Mouse (Mus musculus) heart, adult 2 months (tissue): Measurements from ENCODE around the gene Prkar1b.

Experiments used
- CTCF ChIP-seq: fragments of 200-600 bp; IDR thresholded peaks from 2 replicates; pipeline ENCODE4 v1.8.1; 2022; ENCODE audit warnings: antibody characterized with exemption, mild to moderate bottlenecking, moderate library complexity
- EP300 ChIP-seq: fragments of 200-500 bp; IDR thresholded peaks from 2 replicates; pipeline ENCODE4 v1.6.1; 2011; ENCODE audit warnings: low read depth, low read length, control low read depth; ENCODE audit not compliant: insufficient read depth
- POLR2A ChIP-seq: fragments of 200-500 bp; IDR thresholded peaks from 2 replicates; pipeline ENCODE4 v1.6.1; 2011; ENCODE audit warnings: mild to moderate bottlenecking, low read depth, low read length, control low read depth; ENCODE audit not compliant: insufficient read depth

DNA sequence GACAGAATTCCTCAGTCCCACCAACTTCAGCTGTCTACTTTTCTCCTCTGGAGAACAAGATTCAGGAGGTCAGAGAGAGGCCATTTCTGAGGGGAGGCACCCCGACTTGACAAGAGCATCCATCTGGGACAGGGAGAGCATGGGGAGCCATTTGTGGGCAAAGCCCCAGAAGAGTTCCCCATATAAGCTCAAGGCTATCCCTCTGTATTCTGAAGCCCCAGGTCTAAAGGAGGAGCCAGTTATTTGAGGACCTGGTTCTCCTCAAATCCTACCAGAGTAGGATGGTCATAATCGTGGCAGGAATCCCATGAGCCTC is 30.9 kb downstream of the Prkar1b start:
- TF ChIP-seq POLR2A (no peak), CTCF (no peak), EP300 (no peak)
